Mouse (Mus musculus) hindbrain, postnatal 0 days (tissue): ENCODE results near the gene Bbox1. TPM values are rescaled to one million over a fixed set of nuclear protein-coding genes. Genes with fewer than 3 reads are reported as not detected.

Source experiments
- ATAC-seq: fragments of 200-750 bp; cut with Nextera tagmentation; 2 replicates; pipeline ENCODE4 v1.8.0; 2017; ENCODE audit warnings: mild to moderate bottlenecking, moderate TSS enrichment, moderate library complexity
- DNase-seq: peaks from one replicate; pipeline ENCODE4 v3.0.0-alpha.2; 2015; ENCODE audit warnings: low spot score
- H3K27ac ChIP-seq: fragments of 300-500 bp; sonication (generic); 2 replicates; pipeline ENCODE4 v1.5.1; 2014; ENCODE audit warnings: mild to moderate bottlenecking
- H3K27me3 ChIP-seq: fragments of 300-500 bp; sonication (generic); 2 replicates; pipeline ENCODE4 v1.6.1; 2014; ENCODE audit warnings: low read length, mixed read lengths; ENCODE audit not compliant: insufficient read depth
- H3K36me3 ChIP-seq: fragments of 300-500 bp; sonication (generic); 2 replicates; pipeline ENCODE4 v1.6.1; 2014; ENCODE audit warnings: low read length, mixed read lengths; ENCODE audit not compliant: insufficient read depth
- H3K4me1 ChIP-seq: fragments of 300-500 bp; sonication (generic); 2 replicates; pipeline ENCODE4 v1.6.1; 2014; ENCODE audit warnings: antibody characterized with exemption, low read length, mixed read lengths; ENCODE audit not compliant: insufficient read depth
- H3K4me2 ChIP-seq: fragments of 300-500 bp; sonication (generic); 2 replicates; pipeline ENCODE4 v1.6.1; 2014; ENCODE audit warnings: low read depth, mild to moderate bottlenecking, low read length, moderate library complexity, mixed read lengths
- H3K4me3 ChIP-seq: fragments of 300-500 bp; sonication (generic); 2 replicates; pipeline ENCODE4 v1.5.1; 2014; ENCODE audit warnings: low read length
- H3K9ac ChIP-seq: fragments of 300-500 bp; sonication (generic); replicated peaks from 2 replicates; pipeline ENCODE4 v1.6.1; 2014; ENCODE audit warnings: mild to moderate bottlenecking, low read length, moderate library complexity, mixed read lengths
- H3K9me3 ChIP-seq: fragments of 300-500 bp; sonication (generic); 2 replicates; pipeline ENCODE4 v1.6.1; 2016; ENCODE audit warnings: low read length, mixed read lengths
- CTCF ChIP-seq: IDR thresholded peaks from 2 replicates; pipeline ENCODE4 v1.5.1; 2016; ENCODE audit warnings: antibody characterized with exemption, control low read depth, low read depth
- whole genome bisulfite sequencing: fragments of 180-500 bp; shearing (Covaris S2); extraction: QIAGEN DNeasy Blood & Tissue Kit; methylation state at CpG from one replicate; pipeline ENCODE4 v1.1.7; 2014; 5-methylcytosine and 5-hydroxymethylcytosine counted together
- polyA plus RNA-seq: library from polyadenylated mRNA; unstranded; fragments of >200 nt; fragmentation: Nextera tagmentation; extraction: Ambion mirVana; gene quantifications from 2 replicates; pipeline ENCODE4 v1.2.1, GENCODE M21; 2015
- total RNA-seq: library from RNA; depleted of rRNA; stranded (reverse); fragments of >200 nt; gene quantifications from 2 replicates; pipeline ENCODE4 v1.2.3, GENCODE M21; 2014; rRNA removed

Gene Bbox1
- total RNA-seq (1.4 and 4.6 TPM in 2 replicates), polyA plus RNA-seq (3.9 and 5.4 TPM in 2 replicates)

GRCm38 (mm10) chr2:110314509-110315155 lies at the start of gene Bbox1:
Gene Bbox1, minus strand, starts transcription at chr2:110314560.
- Histone ChIP-seq H3K9me3 (no peaks in the 10 kb centered on the region), H3K4me3 (no peak within 1 kb of the TSS), H3K4me2 (no peak within 1 kb of the TSS), H3K36me3 (no peaks in the 10 kb centered on the region), H3K27me3 (no peaks in the 10 kb centered on the region), H3K9ac (no peak within 1 kb of the TSS), H3K27ac (no peak within 1 kb of the TSS), H3K4me1 (no peaks in the 10 kb centered on the region)
- DNase-seq (peak; percentile 57), ATAC-seq (peak; percentile 77)
- TF ChIP-seq CTCF, result no peak
- WGBS, result 75% methylated on average over 6 of the region's 6 CpGs

- no peak for DNase-seq
- H3K4me1 ChIP-seq, result 0 out of 2 replicates have a peak, but pooled peaks cover 4% of the 10 kb centered on the region
- H3K9me3 ChIP-seq, result no peaks in the 10 kb centered on the region
- no peak overlapping the region for H3K9ac ChIP-seq
- H3K27me3 ChIP-seq, result no peaks in the 10 kb centered on the region
- H3K4me2 ChIP-seq, result no peak overlapping the region
- ATAC-seq, result no peak
- 78% methylated on average over 3 of the region's 3 CpGs for WGBS
- H3K4me3 ChIP-seq, result no peak overlapping the region
- TF ChIP-seq CTCF, result no peak
- no peak overlapping the region for H3K27ac ChIP-seq
- H3K36me3 ChIP-seq, result no peaks in the 10 kb centered on the region
These were observed 49.5 kb upstream of the Bbox1 start for GRCm38 (mm10) chr2:110363855-110364254.

- WGBS, result 2% methylated on average over 33 of the region's 33 CpGs
- peak; percentile 56 for TF ChIP-seq CTCF
- Histone ChIP-seq H3K36me3 (no peaks in the 10 kb centered on the region), H3K27me3 (no peaks in the 10 kb centered on the region), H3K27ac (peak within 1 kb of the TSS; percentile 48; the same call in 1 of the 2 replicates), H3K9ac (peak within 1 kb of the TSS; percentile 59), H3K4me3 (peak within 1 kb of the TSS; percentile 51), H3K4me1 (0 out of 2 replicates have a peak, but pooled peaks cover 4% of the 10 kb centered on the region), H3K4me2 (peak within 1 kb of the TSS; percentile 91), H3K9me3 (no peaks in the 10 kb centered on the region)
- DNase-seq (peak; percentile 63), ATAC-seq (peak; percentile 85)
These were observed 48.3 kb upstream of the Bbox1 start, which contains the start of gene Fibin for GRCm38 (mm10) chr2:110362432-110363283. Gene Fibin, minus strand, starts transcription at chr2:110363183.

- H3K9me3 ChIP-seq, result no peaks in the 10 kb centered on the region
- WGBS, result 67% methylated on average over 5 of the region's 5 CpGs
- no peak for ATAC-seq
- H3K9ac ChIP-seq, result no peak overlapping the region
- H3K4me1 ChIP-seq, result no peaks in the 10 kb centered on the region
- no peaks in the 10 kb centered on the region for H3K27me3 ChIP-seq
- H3K27ac ChIP-seq, result no peak overlapping the region
- no peaks in the 10 kb centered on the region for H3K36me3 ChIP-seq
- TF ChIP-seq CTCF, result no peak
- H3K4me2 ChIP-seq, result no peak overlapping the region
- DNase-seq, result no peak
- H3K4me3 ChIP-seq, result no peak overlapping the region
These were observed 39.1 kb upstream of the Bbox1 start for GRCm38 (mm10) chr2:110353302-110353970.

GRCm38 (mm10) chr2:110351843-110352251 lies 37.5 kb upstream of the Bbox1 start:
- WGBS, result 23% methylated on average over 5 of the region's 5 CpGs
- Histone ChIP-seq H3K4me3 (no peak overlapping the region), H3K27me3 (no peaks in the 10 kb centered on the region), H3K9ac (no peak overlapping the region), H3K27ac (no peak overlapping the region), H3K4me2 (no peak overlapping the region), H3K4me1 (no peaks in the 10 kb centered on the region), H3K36me3 (no peaks in the 10 kb centered on the region), H3K9me3 (no peaks in the 10 kb centered on the region)
- no peak for TF ChIP-seq CTCF
- ATAC-seq (peak; percentile 66; the same call in 1 of the 2 replicates), DNase-seq (peak; percentile 42)

- no peak overlapping the region for H3K9ac ChIP-seq
- H3K36me3 ChIP-seq, result no peaks in the 10 kb centered on the region
- no peak overlapping the region for H3K27ac ChIP-seq
- DNase-seq (no peak), ATAC-seq (no peak)
- WGBS, result 55% methylated on average over 1 of the region's 1 CpGs
- no peak for TF ChIP-seq CTCF
- no peaks in the 10 kb centered on the region for H3K9me3 ChIP-seq
- no peak overlapping the region for H3K4me2 ChIP-seq
- no peak overlapping the region for H3K4me3 ChIP-seq
- H3K27me3 ChIP-seq, result no peaks in the 10 kb centered on the region
- no peaks in the 10 kb centered on the region for H3K4me1 ChIP-seq
These were observed 37.0 kb upstream of the Bbox1 start for GRCm38 (mm10) chr2:110351406-110351805.
